Mouse (Mus musculus) thymus, postnatal 4 days (tissue): Measurements from ENCODE around the gene Rpl13a.
"Not testable (repeated sequence)": the region's sequence is repeated elsewhere in the genome, so short reads cannot be mapped to it uniquely, and the experiment has no call there.

Experiments used
- DNase-seq: peaks from one replicate; pipeline ENCODE4 v3.0.0; 2021

Gene Rpl13a

DNA sequence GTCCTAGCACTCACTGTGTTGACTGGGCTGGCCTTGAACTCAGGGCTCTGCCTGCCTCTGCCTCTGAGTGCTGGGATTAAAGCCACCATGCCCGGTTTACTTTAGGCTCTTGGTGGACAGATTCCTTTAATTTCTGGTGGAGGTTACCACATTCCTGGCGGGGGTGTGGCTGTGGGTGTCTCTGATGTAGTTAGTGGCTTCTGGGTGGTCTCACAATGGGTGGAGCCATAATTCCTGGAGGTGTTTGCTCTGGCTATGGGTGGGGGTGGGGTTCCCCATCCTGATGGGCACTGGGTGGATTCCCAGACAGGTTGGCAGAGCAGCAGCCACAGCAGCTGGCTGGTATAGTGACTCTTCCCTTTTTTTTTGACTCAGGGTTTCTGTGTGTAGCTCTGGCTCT, 16.6 kb downstream of the Rpl13a start:
- DNase-seq, result no peak

DNA sequence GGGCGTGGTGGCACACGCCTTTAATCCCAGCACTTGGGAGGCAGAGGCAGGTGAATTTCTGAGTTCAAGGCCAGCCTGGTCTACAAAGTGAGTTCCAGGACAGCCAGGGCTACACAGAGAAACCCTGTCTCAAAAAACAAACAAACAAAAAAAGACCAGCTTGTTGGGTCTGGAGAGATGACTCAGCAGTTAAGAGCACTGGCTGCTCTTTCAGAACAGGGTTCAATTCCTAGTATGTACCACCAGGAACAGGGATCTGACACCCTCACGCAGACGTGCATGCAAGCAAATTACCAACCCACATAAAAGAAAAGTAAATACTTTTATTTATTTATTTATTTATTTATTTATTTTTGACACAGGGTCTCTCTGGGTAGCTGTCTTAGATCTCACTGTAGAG, 18.5 kb downstream of the Rpl13a start:
- DNase-seq, result not testable (repeated sequence)

DNA sequence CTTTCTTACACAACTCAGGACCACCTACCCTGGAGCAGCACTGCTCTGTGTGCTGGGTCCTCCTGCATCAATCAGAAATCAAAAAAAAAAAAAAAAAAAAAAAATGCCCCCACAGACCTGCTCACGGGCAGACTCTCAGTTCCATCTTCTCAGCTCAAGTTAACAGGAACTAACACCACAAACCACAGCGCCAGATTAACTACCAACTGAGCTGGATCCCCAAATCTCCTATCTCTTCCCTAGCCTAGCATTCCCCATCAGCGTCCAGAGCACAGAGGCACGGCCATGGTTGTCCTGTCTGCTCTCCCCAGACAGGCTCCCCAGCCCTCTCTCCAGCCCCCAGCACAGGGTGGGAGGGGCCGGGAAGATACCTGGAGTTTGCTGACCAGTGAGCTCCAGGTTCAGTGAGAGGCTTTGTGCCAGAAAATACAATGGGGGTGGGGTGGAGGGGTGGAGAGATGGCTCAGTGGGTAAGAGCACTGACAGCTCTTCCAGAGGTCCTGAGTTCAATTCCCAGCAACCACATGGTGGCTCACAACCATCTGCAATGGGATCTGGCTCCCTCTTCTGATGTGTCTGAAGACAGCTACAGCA, 21.4 kb downstream of the Rpl13a start:
- DNase-seq, result no peak

- DNase-seq, result no peak
These were observed 22.1 kb downstream of the Rpl13a start for GRCm38 (mm10) chr7:45106441-45106840.

DNA sequence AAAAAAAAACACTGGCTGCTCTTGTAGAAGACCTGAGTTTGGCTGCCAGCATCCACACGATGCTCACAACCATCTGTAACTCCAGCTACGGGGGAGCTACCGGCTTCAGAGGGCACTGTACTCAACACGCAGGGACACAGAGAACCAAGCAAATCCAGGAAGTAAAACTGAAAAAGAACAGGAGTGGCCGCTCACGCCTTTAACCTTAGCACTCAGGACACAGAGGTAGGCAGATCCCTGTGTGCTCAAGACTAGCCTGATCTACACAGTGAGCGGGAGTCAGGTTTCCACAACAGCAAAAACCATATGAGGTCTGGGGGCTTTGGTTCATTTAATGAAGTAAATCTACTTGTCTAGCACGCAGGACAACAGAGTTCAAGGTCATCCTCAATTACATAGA, 23.1 kb downstream of the Rpl13a start:
- no peak for DNase-seq

DNA sequence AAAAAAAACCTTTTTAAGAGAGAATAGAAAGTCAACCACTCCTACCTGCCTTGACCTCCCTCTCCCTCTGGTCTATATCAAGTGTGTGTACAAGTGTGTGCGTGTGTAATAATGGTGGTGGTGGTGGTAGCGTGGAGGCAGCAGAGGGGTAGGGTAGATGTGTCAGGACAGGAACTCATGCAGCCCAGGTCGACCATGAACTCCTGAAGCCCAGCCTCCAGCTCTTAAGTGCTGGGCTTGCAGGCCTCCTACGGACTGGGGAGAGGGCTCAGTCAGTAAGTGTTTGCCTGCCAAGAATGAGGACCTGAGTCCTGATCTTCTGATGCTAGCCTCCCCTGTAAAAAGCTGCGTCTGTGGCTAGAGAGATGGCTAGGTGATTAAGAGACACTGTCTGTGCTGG, 23.6 kb downstream of the Rpl13a start:
- no peak for DNase-seq

DNA sequence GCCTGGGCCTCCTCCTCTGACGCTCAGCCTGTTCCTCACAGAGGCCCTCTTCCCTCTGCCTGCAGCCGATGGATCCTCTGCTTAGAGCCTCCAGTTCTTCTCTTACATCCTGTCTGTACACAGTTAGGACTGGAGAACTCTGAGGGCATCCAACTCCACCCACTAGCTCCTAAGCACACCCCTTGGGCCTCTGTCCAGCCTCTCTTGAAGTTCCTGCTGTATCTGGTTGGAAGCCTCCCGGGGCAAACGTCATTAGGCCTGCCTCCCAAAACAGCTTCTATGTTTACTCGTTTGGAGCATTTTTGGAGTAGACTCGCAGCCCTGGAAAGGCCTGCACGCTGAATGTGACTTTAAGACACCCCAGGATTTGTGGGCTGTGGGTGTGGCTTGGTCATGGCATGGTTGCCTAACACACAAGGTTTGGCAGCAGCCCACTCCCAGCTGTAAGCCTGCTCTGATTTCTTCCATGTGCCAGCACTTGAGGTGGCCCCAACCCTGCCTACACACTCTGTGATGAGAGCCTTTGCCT, 24.8 kb downstream of the Rpl13a start, which contains the start of gene Fcgrt:
TSS of gene Fcgrt (minus strand) at position 200 of the 529 bp plus-strand sequence.
- no peak for DNase-seq

DNA sequence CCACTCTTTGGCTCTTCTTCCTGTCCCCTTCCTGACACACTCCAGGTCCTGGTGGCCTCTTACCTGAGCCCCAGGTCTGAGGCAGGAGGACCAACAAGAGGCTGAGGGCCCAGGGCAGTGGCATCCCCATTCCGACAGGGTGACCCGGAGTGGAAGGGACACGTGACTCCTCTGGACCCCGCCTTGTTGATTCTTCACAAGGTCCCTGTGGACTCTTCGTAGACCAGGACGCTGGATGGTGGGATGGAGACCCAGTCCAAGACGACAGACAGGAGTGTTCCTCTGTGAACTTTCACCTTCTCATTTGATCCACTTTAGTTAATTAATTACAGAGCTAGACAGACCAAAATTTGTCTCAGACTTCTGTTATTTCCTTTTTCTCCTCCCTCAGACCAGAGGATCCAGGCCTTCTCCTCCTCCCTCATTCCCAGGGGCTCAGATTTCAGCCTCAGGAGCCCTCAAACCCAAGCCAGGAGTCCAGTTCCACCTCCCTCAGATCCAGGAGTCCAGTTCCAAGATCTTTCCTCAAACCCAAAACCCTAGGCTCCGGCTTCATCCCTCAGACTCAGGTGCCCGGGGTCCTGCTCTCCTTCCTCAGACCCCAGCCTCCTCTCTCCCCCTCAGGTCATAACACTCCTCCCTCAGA, 25.5 kb downstream of the Rpl13a start:
- DNase-seq, result no peak

DNA sequence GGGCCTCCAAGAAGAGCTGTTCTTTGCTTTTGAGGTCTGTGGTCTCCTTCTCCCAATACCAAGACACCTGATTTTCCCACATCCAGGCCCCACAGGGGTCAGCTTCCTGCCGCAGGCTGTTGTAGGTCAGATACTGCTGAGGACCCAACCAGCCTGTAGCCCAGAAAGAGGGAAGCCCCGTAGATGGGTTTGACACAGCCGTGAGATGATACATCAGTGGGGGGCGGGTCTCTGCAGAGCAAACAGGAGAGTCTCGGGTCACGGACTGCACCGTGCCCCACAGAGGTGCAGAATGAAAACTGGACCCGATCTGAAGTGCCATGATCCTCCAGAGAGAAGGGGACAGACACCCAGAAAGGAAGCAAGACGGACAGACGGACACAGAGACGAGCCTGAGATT, 26.1 kb downstream of the Rpl13a start:
- no peak for DNase-seq

DNA sequence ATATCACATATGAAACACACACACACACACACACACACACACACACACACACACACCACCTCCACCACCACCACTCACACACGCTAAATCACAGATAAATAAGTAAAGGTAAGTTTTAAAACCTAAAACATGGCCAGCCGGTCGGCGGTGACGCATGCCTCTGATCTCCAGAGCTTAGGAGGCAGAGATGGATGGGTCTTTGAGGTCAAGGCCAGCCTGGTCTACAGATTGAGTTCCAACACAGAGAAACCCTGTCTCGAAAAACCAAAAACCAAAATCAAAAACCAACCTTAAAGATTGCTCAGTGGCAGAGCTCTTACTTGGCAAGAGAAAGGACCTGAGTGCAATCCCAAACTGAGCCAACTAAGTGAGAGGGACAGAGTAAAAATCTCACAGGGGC, 28.5 kb downstream of the Rpl13a start:
- DNase-seq, result no peak

DNA sequence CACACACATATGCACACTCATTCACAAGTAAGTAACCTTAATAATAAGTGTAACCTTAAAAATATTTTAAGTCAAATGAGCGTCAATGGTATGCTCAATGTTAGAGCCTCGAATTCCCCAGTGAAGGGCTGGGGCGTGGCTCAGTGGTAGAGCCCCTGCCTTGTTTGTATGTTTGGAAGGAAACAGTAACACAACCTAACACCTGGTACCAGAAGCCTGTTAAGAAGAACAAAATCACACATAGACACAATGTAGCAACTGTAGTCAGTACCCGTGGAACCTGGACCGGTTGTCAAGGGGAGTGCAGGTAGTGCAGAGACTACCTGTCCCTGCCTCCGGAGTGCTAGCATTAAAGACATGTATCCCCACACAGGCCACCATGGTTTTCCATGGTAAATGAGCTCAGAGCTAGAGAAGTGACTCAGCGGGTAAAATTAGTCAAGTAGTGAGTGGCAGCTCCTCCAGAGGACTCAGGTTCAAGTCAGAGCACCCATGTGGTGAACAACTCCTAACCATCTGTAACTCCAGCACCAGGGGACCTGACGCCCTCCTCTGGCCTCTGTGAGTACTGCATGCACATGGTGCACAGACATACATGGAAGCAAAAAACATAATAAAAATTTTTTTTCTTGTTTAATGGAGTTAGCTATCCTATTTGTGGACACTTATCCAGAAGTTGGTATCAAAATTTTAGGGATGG, 29.9 kb downstream of the Rpl13a start:
- DNase-seq, result peak; percentile 55

DNA sequence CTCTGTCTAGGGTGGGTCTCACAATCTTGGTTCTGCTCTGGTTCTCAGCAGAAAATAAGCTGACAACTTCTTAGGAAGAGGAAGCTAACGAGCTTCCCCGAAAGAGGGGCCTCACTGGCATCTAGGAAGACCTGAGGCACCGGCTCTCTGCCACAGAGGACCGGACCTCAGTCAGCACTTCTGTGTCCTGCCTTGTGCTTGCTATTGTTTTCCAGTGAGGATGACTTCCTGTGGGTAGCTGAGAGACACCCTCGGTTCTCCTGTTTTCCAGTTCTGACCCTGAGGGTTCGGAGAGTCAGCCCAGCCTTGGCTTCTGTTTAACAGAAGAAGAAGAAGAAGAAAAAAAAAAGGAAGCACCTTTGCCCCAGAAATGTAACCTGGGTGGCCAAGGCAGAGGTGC, 31.1 kb downstream of the Rpl13a start:
- no peak for DNase-seq

DNA sequence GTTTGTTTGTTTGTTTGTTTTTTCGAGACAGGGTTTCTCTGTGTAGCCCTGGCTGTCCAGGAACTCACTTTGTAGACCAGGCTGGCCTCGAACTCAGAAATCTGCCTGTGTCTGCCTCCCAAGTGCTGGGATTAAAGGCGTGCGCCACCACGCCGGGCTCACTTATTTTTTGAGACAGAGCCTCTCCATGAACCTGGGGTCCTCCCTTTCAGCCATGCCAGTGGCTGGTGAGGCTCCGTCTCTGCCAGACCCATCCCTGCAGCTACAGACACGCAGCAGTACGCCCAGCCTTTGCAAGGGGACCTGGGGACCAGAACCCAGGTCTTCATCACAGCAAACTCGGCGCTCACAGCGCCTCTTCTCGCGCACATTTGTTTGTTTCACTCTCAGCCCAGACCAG, 32.6 kb downstream of the Rpl13a start:
- DNase-seq, result not testable (repeated sequence)

DNA sequence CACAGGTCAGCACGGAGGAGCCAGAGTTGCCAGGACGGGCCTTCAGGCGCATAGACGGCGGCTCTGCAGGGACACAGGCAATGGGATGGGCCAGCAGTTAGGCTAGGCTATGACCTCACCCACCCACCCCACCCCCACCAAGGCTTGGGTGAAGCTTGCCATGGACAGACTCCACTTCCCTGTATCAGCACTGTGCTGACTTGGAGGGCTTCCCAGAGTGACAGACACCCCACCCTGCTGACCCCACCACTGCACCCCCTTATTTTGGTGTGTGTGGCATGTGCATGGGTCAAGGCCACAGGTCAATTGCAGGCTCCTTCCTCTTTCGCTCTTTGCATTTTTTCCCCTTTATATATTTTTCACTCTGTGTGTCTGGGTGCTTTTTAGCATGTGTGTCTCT, 33.2 kb downstream of the Rpl13a start:
- DNase-seq, result no peak

DNA sequence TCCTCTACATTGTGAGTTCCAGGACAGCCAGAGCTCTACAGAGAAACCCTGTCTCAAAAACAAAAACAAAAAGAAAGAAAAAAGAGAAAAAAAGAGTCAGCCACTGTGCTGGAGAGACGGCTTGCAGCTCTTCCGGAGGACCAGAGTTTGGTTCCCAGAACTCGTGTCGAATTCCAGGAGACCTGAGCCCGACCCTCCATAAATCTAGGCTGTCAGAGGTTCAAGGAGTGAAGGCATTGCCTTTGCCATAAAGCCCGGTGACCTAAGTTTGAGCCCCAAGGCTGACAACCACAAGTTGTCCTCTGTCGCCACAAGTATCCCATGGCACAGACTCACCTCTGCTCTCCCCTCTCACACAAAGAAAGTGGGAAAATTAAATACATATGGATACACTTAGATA, 34.4 kb downstream of the Rpl13a start:
- DNase-seq, result no peak

DNA sequence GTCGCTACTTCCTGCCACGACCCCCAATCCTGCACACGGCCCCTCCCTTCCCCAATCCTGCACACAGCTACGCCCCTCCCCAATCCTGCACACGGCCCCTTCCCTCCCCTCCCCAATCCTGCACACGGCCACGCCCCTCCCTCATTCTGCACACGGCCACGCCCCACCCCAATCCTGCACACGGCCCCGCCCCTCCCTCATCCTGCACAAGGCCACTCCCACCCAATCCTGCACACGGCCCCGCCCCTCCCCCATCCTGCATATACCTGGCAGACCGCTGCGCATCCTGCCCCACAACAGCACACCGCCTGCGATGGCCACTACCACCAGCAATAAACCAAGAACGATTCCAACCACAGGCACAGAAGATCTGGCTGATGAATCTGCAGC, 35.0 kb downstream of the Rpl13a start:
- DNase-seq, result peak; percentile 74

GRCm38 (mm10) chr7:45092828-45093515, 35.6 kb downstream of the Rpl13a start:
- no peak for DNase-seq

- no peak for DNase-seq
These were observed 36.5 kb downstream of the Rpl13a start, which contains the start of gene Rcn3 for GRCm38 (mm10) chr7:45092048-45092447. Gene Rcn3, minus strand, starts transcription at chr7:45092221.

DNA sequence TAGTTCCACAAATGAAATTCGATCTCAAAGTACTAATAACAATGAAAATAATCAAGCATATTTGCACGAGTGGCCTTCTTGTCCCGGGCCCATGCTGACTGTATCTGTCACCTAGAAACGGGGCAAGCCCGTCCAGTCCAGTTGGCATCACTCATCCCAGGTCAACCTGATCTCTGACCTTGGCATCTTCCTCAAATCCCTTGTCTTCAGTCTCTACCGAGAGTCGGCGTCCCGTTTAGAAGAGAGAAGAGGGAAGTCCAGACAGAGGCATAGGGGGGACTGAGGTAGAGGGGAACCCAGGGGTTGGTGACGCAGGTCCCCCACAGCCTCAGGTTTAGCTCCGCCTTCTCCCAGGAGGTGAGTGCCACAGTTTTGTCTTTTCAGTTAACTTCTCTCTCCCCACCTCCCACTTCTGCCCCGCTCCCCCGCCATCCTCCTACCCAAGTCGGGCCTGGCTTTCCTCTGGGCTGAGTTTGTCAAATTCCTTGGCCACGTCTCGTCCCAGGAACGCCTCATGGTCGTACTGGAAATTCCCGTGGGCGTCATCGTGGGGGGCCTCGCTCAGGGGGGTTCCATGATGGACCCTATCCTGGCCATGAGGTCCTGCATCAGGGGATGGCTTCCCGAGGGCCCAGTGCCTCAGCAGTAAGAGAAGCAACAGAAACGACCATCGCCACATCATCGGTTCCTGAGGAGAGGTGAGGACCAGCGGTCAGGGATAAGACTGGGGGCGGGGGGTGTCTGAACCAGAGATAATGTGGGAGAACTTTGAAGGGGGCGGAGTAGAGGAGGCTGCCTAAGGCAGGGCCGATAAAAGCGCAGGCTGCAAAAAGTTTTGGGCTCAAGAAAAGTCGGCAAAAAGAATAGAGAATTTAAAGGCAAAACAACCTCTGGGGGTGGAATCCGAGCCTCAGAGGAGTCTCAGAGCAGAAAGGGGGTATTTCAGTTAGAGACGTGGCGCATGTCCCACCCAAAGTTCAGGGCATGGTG, 37.3 kb downstream of the Rpl13a start:
- no peak for DNase-seq

GRCm38 (mm10) chr7:45090251-45090977, 38.1 kb downstream of the Rpl13a start:
- peak; percentile 73 for DNase-seq

DNA sequence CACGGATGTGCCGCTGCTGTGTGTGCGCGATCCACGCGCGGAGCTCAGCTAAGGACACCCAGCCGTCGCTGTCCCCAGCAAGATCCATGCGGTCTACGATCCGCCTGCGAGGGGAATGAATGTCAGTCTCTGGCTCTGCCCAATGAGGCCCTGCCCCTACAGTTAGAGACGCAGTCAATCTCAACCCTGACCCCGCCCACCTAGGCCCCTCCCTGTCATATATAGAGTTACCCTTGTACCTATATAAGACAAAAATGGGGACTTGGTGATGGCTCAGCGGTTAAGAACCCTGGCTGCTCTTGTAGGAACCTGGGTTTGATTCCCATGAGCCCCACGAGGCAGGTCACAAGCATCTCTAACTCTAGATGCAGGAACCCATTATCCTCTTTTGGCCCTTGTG, 40.0 kb downstream of the Rpl13a start:
- no peak for DNase-seq
